Mouse (Mus musculus) limb, embryonic 14.5 days (tissue): ENCODE measurements around the gene Pkhd1. TPM values are rescaled to one million over a fixed set of nuclear protein-coding genes. Genes with fewer than 3 reads are reported as not detected.

Experiments
- ATAC-seq: fragments of 200-750 bp; cut with Nextera tagmentation; 2 replicates; pipeline ENCODE4 v1.8.0; 2017; ENCODE audit warnings: low read depth, moderate number of reproducible peaks, moderate TSS enrichment; ENCODE audit not compliant: low FRiP score
- DNase-seq: peaks from one replicate; pipeline ENCODE4 v3.0.0-alpha.2; 2015; ENCODE audit warnings: low spot score
- H3K27ac ChIP-seq: fragments of 300-500 bp; sonication (generic); replicated peaks from 2 replicates; pipeline ENCODE4 v1.5.1; 2014; ENCODE audit warnings: low read depth, mild to moderate bottlenecking, low read length, moderate library complexity, mixed read lengths
- H3K27me3 ChIP-seq: fragments of 300-500 bp; sonication (generic); 2 replicates; pipeline ENCODE4 v1.6.1; 2014; ENCODE audit warnings: low read length, mixed read lengths; ENCODE audit not compliant: control insufficient read depth, insufficient read depth
- H3K36me3 ChIP-seq: fragments of 300-500 bp; sonication (generic); 2 replicates; pipeline ENCODE4 v1.6.1; 2014; ENCODE audit warnings: mild to moderate bottlenecking, low read length, moderate library complexity, mixed read lengths; ENCODE audit not compliant: control insufficient read depth, insufficient read depth
- H3K4me1 ChIP-seq: fragments of 300-500 bp; sonication (generic); 2 replicates; pipeline ENCODE4 v1.6.1; 2014; ENCODE audit warnings: antibody characterized with exemption, low read length, mixed read lengths; ENCODE audit not compliant: control insufficient read depth, insufficient read depth
- H3K4me2 ChIP-seq: fragments of 300-500 bp; sonication (generic); replicated peaks from 2 replicates; pipeline ENCODE4 v1.6.1; 2014; ENCODE audit warnings: low read depth, mild to moderate bottlenecking, low read length, moderate library complexity; ENCODE audit not compliant: severe bottlenecking
- H3K4me3 ChIP-seq: fragments of 300-500 bp; sonication (generic); replicated peaks from 2 replicates; pipeline ENCODE4 v1.5.1; 2014; ENCODE audit warnings: low read length
- H3K9ac ChIP-seq: fragments of 300-500 bp; sonication (generic); 2 replicates; pipeline ENCODE4 v1.6.1; 2014; ENCODE audit warnings: mild to moderate bottlenecking, low read depth, low read length, moderate library complexity; ENCODE audit not compliant: severe bottlenecking
- H3K9me3 ChIP-seq: fragments of 300-500 bp; sonication (generic); 2 replicates; pipeline ENCODE4 v1.6.1; 2016; ENCODE audit warnings: low read length; ENCODE audit not compliant: control insufficient read depth
- POLR2A ChIP-seq: fragments of 200-500 bp; IDR thresholded peaks from 2 replicates; pipeline ENCODE4 v1.8.0; 2012; ENCODE audit warnings: inconsistent platforms, mild to moderate bottlenecking, moderate library complexity, borderline replicate concordance; ENCODE audit not compliant: insufficient read depth, insufficient read length; ENCODE audit errors: extremely low read depth
- WGBS: fragments of 180-500 bp; shearing (Covaris S2); extraction: QIAGEN DNeasy Blood & Tissue Kit; methylation state at CpG from one replicate; pipeline ENCODE4 v1.1.7; 2014; 5-methylcytosine and 5-hydroxymethylcytosine counted together
- polyA plus RNA-seq, 2 experiments: library from polyadenylated mRNA; depleted of rRNA in 1 of 2; stranded (reverse) in 1 of 2; unstranded in 1 of 2; fragments of >200 nt; fragmentation: Nextera tagmentation in 1 of 2; extraction: Ambion mirVana in 1 of 2; gene quantifications; 2 replicates each; pipeline versions ENCODE4 v1.2.1 to v1.2.3; 2012 to 2014

Pkhd1 gene
- polyA plus RNA-seq, 2 experiments = 0.25 to 0.32 TPM

GRCm38 (mm10) chr1:20477561-20478265 is 140.2 kb downstream of the Pkhd1 start:
- TF ChIP-seq POLR2A = no peak
- ATAC-seq = 0 out of 2 replicates have a peak, but pooled peaks have one; percentile 44
- H3K27ac ChIP-seq = no peak overlapping the region
- peaks cover 6% of the 10 kb centered on the region; the same call in 1 of the 2 replicates for H3K27me3 ChIP-seq
- DNase-seq = no peak
- peak overlapping the region; percentile 53 for H3K4me2 ChIP-seq
- H3K9ac ChIP-seq = no peak overlapping the region
- whole genome bisulfite sequencing = 4% methylated on average over 25 of the region's 25 CpGs
- peak overlapping the region; percentile 28 for H3K4me3 ChIP-seq
- peaks cover 5% of the 10 kb centered on the region; the same call in 1 of the 2 replicates for H3K4me1 ChIP-seq
- H3K36me3 ChIP-seq = no peaks in the 10 kb centered on the region
- H3K9me3 ChIP-seq = no peaks in the 10 kb centered on the region

- Histone ChIP-seq H3K4me2 (no peak overlapping the region), H3K27ac (no peak overlapping the region), H3K4me1 (peaks cover 6% of the 10 kb centered on the region), H3K9me3 (no peaks in the 10 kb centered on the region), H3K27me3 (peaks cover 6% of the 10 kb centered on the region; the same call in 1 of the 2 replicates), H3K36me3 (no peaks in the 10 kb centered on the region), H3K4me3 (no peak overlapping the region), H3K9ac (no peak overlapping the region)
- TF ChIP-seq POLR2A = no peak
- ATAC-seq (no peak), DNase-seq (no peak)
- 62% methylated on average over 11 of the region's 11 CpGs for WGBS
Observed at GRCm38 (mm10) chr1:20470770-20471169, 147.1 kb downstream of the Pkhd1 start.

- 85% methylated on average over 6 of the region's 6 CpGs for WGBS
- H3K27me3 ChIP-seq = peaks cover 6% of the 10 kb centered on the region; the same call in 1 of the 2 replicates
- ATAC-seq (no peak), DNase-seq (no peak)
- H3K9me3 ChIP-seq = no peaks in the 10 kb centered on the region
- no peak overlapping the region for H3K9ac ChIP-seq
- H3K27ac ChIP-seq = no peak overlapping the region
- no peak overlapping the region for H3K4me3 ChIP-seq
- no peak for TF ChIP-seq POLR2A
- no peak overlapping the region for H3K4me2 ChIP-seq
- peaks cover 6% of the 10 kb centered on the region for H3K4me1 ChIP-seq
- H3K36me3 ChIP-seq = no peaks in the 10 kb centered on the region
Observed at GRCm38 (mm10) chr1:20470317-20470716, 147.5 kb downstream of the Pkhd1 start.

GRCm38 (mm10) chr1:20466481-20466880 is 151.4 kb downstream of the Pkhd1 start:
- H3K9me3 ChIP-seq = no peaks in the 10 kb centered on the region
- no peak for TF ChIP-seq POLR2A
- no peaks in the 10 kb centered on the region for H3K36me3 ChIP-seq
- ATAC-seq = peak; percentile 37; the same call in 1 of the 2 replicates
- H3K27me3 ChIP-seq = no peaks in the 10 kb centered on the region
- 21% methylated on average over 4 of the region's 4 CpGs for WGBS
- H3K4me1 ChIP-seq = peaks cover 6% of the 10 kb centered on the region
- H3K4me3 ChIP-seq = no peak overlapping the region
- no peak overlapping the region for H3K27ac ChIP-seq
- no peak overlapping the region for H3K9ac ChIP-seq
- no peak overlapping the region for H3K4me2 ChIP-seq
- no peak for DNase-seq

GRCm38 (mm10) chr1:20454621-20455020 is 163.2 kb downstream of the Pkhd1 start:
- H3K9ac ChIP-seq = no peak overlapping the region
- H3K9me3 ChIP-seq = no peaks in the 10 kb centered on the region
- H3K27me3 ChIP-seq = no peaks in the 10 kb centered on the region
- no peak for TF ChIP-seq POLR2A
- no peak overlapping the region for H3K27ac ChIP-seq
- no peak overlapping the region for H3K4me3 ChIP-seq
- no peaks in the 10 kb centered on the region for H3K4me1 ChIP-seq
- 68% methylated on average over 1 of the region's 1 CpGs for WGBS
- no peak overlapping the region for H3K4me2 ChIP-seq
- no peaks in the 10 kb centered on the region for H3K36me3 ChIP-seq
- ATAC-seq = no peak
- no peak for DNase-seq
